Mouse (Mus musculus) liver, embryonic 11.5 days (tissue): ENCODE measurements around the gene Cadm1. TPM values are rescaled to one million over a fixed set of nuclear protein-coding genes. Genes with fewer than 3 reads are reported as not detected.

Experiments used
- ATAC-seq: fragments of 200-750 bp; cut with Nextera tagmentation; replicated peaks from 2 replicates; pipeline ENCODE4 v1.8.0; 2017; ENCODE audit warnings: moderate number of reproducible peaks, mild to moderate bottlenecking, moderate TSS enrichment, moderate library complexity; ENCODE audit not compliant: low FRiP score
- DNase-seq: peaks from one replicate; pipeline ENCODE4 v3.0.0-alpha.2; 2017; ENCODE audit warnings: low spot score
- H3K27ac ChIP-seq: fragments of 300-500 bp; sonication (generic); 2 replicates; pipeline ENCODE4 v1.5.1; 2014; ENCODE audit warnings: mild to moderate bottlenecking, low read depth, low read length, control low read depth
- H3K27me3 ChIP-seq: fragments of 300-500 bp; sonication (generic); replicated peaks from 2 replicates; pipeline ENCODE4 v1.6.1; 2014; ENCODE audit warnings: low read length, mixed read lengths; ENCODE audit not compliant: control insufficient read depth, insufficient read depth
- H3K36me3 ChIP-seq: fragments of 300-500 bp; sonication (generic); 2 replicates; pipeline ENCODE4 v1.6.1; 2014; ENCODE audit warnings: mild to moderate bottlenecking, low read length, moderate library complexity, mixed read lengths; ENCODE audit not compliant: control insufficient read depth, insufficient read depth
- H3K4me1 ChIP-seq: fragments of 300-500 bp; sonication (generic); replicated peaks from 2 replicates; pipeline ENCODE4 v1.6.1; 2014; ENCODE audit warnings: low read length, mixed read lengths; ENCODE audit not compliant: control insufficient read depth, insufficient read depth
- H3K4me2 ChIP-seq: fragments of 300-500 bp; sonication (generic); 2 replicates; pipeline ENCODE4 v1.6.1; 2014; ENCODE audit warnings: mild to moderate bottlenecking, control low read depth, moderate library complexity
- H3K4me3 ChIP-seq: fragments of 300-500 bp; sonication (generic); 2 replicates; pipeline ENCODE4 v1.5.1; 2014; ENCODE audit warnings: low read depth, low read length, control low read depth
- H3K9ac ChIP-seq: fragments of 300-500 bp; sonication (generic); 2 replicates; pipeline ENCODE4 v1.6.1; 2014; ENCODE audit warnings: low read depth, low read length, control low read depth
- H3K9me3 ChIP-seq: fragments of 300-500 bp; sonication (generic); 2 replicates; pipeline ENCODE4 v1.6.1; 2016; ENCODE audit warnings: low read length, inconsistent platforms, mixed read lengths; ENCODE audit not compliant: control insufficient read depth
- WGBS: fragments of 180-500 bp; shearing (Covaris S2); extraction: QIAGEN DNeasy Blood & Tissue Kit; methylation state at CpG from one replicate; pipeline ENCODE4 v1.1.7; 2014; 5-methylcytosine and 5-hydroxymethylcytosine counted together
- polyA plus RNA-seq: library from polyadenylated mRNA; unstranded; fragments of >200 nt; fragmentation: Nextera tagmentation; extraction: Ambion mirVana; gene quantifications from 2 replicates; pipeline ENCODE4 v1.2.1, GENCODE M21; 2014

Cadm1 gene
- polyA plus RNA-seq, 1 experiment from 2014 or later = 27.6 TPM

- H3K27me3 ChIP-seq = no peaks in the 10 kb centered on the region
- H3K36me3 ChIP-seq = no peaks in the 10 kb centered on the region
- no peaks in the 10 kb centered on the region for H3K9me3 ChIP-seq
- H3K27ac ChIP-seq = no peak overlapping the region
- no peak overlapping the region for H3K9ac ChIP-seq
- no peak overlapping the region for H3K4me3 ChIP-seq
- peaks cover 5% of the 10 kb centered on the region for H3K4me1 ChIP-seq
- H3K4me2 ChIP-seq = no peak overlapping the region
- 55% methylated on average over 6 of the region's 6 CpGs for WGBS
- ATAC-seq (no peak), DNase-seq (no peak)
These were observed 51.8 kb downstream of the Cadm1 start for GRCm38 (mm10) chr9:47581576-47582365.

GRCm38 (mm10) chr9:47583241-47583640 lies 53.3 kb downstream of the Cadm1 start:
- no peaks in the 10 kb centered on the region for H3K27me3 ChIP-seq
- H3K4me2 ChIP-seq = no peak overlapping the region
- H3K4me3 ChIP-seq = no peak overlapping the region
- DNase-seq = no peak
- no peaks in the 10 kb centered on the region for H3K9me3 ChIP-seq
- no peak overlapping the region for H3K27ac ChIP-seq
- H3K9ac ChIP-seq = no peak overlapping the region
- H3K4me1 ChIP-seq = peaks cover 5% of the 10 kb centered on the region
- no peak for ATAC-seq
- H3K36me3 ChIP-seq = no peaks in the 10 kb centered on the region
- WGBS = 68% methylated on average over 4 of the region's 4 CpGs

- DNase-seq (no peak), ATAC-seq (no peak)
- Histone ChIP-seq H3K4me2 (no peak overlapping the region), H3K4me3 (no peak overlapping the region), H3K9ac (no peak overlapping the region), H3K4me1 (peaks cover 5% of the 10 kb centered on the region), H3K27me3 (no peaks in the 10 kb centered on the region), H3K27ac (no peak overlapping the region), H3K9me3 (no peaks in the 10 kb centered on the region), H3K36me3 (no peaks in the 10 kb centered on the region)
- WGBS = 90% methylated on average over 5 of the region's 5 CpGs
These were observed 56.2 kb downstream of the Cadm1 start for GRCm38 (mm10) chr9:47586176-47586575.

GRCm38 (mm10) chr9:47586839-47587238 lies 56.9 kb downstream of the Cadm1 start:
- H3K9me3 ChIP-seq = no peaks in the 10 kb centered on the region
- H3K9ac ChIP-seq = no peak overlapping the region
- ATAC-seq (no peak), DNase-seq (no peak)
- H3K27me3 ChIP-seq = no peaks in the 10 kb centered on the region
- H3K27ac ChIP-seq = no peak overlapping the region
- no peaks in the 10 kb centered on the region for H3K36me3 ChIP-seq
- H3K4me2 ChIP-seq = no peak overlapping the region
- 90% methylated on average over 8 of the region's 8 CpGs for WGBS
- H3K4me3 ChIP-seq = no peak overlapping the region
- no peaks in the 10 kb centered on the region; the same call in 1 of the 2 replicates for H3K4me1 ChIP-seq

- WGBS = 36% methylated on average over 7 of the region's 7 CpGs
- Histone ChIP-seq H3K4me1 (no peaks in the 10 kb centered on the region; the same call in 1 of the 2 replicates), H3K27ac (no peak overlapping the region), H3K27me3 (no peaks in the 10 kb centered on the region), H3K9ac (no peak overlapping the region), H3K9me3 (no peaks in the 10 kb centered on the region), H3K36me3 (no peaks in the 10 kb centered on the region), H3K4me2 (peak overlapping the region; percentile 19; the same call in 1 of the 2 replicates), H3K4me3 (no peak overlapping the region)
- ATAC-seq = no peak
- DNase-seq = peak; percentile 34
These were observed 57.7 kb downstream of the Cadm1 start for GRCm38 (mm10) chr9:47587577-47588194.

- Histone ChIP-seq H3K4me1 (no peaks in the 10 kb centered on the region), H3K36me3 (no peaks in the 10 kb centered on the region), H3K9ac (no peak overlapping the region), H3K4me2 (no peak overlapping the region), H3K4me3 (no peak overlapping the region), H3K27ac (no peak overlapping the region), H3K9me3 (no peaks in the 10 kb centered on the region), H3K27me3 (no peaks in the 10 kb centered on the region)
- DNase-seq = no peak
- WGBS = 51% methylated on average over 5 of the region's 5 CpGs
- ATAC-seq = no peak
These were observed 59.9 kb downstream of the Cadm1 start for GRCm38 (mm10) chr9:47589832-47590231.

- ATAC-seq = no peak
- Histone ChIP-seq H3K9ac (no peak overlapping the region), H3K4me3 (no peak overlapping the region), H3K36me3 (no peaks in the 10 kb centered on the region), H3K27me3 (no peaks in the 10 kb centered on the region), H3K9me3 (no peaks in the 10 kb centered on the region), H3K4me1 (no peaks in the 10 kb centered on the region), H3K27ac (no peak overlapping the region), H3K4me2 (no peak overlapping the region)
- no peak for DNase-seq
- 86% methylated on average over 11 of the region's 11 CpGs for WGBS
These were observed 71.6 kb downstream of the Cadm1 start for GRCm38 (mm10) chr9:47601541-47601940.

GRCm38 (mm10) chr9:47603971-47604370 lies 74.0 kb downstream of the Cadm1 start:
- Histone ChIP-seq H3K9me3 (no peaks in the 10 kb centered on the region), H3K4me2 (no peak overlapping the region), H3K36me3 (no peaks in the 10 kb centered on the region), H3K9ac (no peak overlapping the region), H3K4me3 (no peak overlapping the region), H3K27ac (no peak overlapping the region), H3K4me1 (no peaks in the 10 kb centered on the region), H3K27me3 (no peaks in the 10 kb centered on the region)
- WGBS = 68% methylated on average over 4 of the region's 4 CpGs
- ATAC-seq = no peak
- DNase-seq = no peak

- no peak overlapping the region for H3K4me3 ChIP-seq
- no peak for ATAC-seq
- H3K4me2 ChIP-seq = no peak overlapping the region
- H3K27me3 ChIP-seq = no peaks in the 10 kb centered on the region
- 87% methylated on average over 5 of the region's 5 CpGs for WGBS
- no peak for DNase-seq
- H3K9me3 ChIP-seq = no peaks in the 10 kb centered on the region
- no peaks in the 10 kb centered on the region for H3K4me1 ChIP-seq
- H3K27ac ChIP-seq = no peak overlapping the region
- H3K9ac ChIP-seq = no peak overlapping the region
- no peaks in the 10 kb centered on the region for H3K36me3 ChIP-seq
These were observed 75.7 kb downstream of the Cadm1 start for GRCm38 (mm10) chr9:47605628-47606027.
